Mouse (Mus musculus) stomach, embryonic 14.5 days (tissue): Measurements from ENCODE around the gene Bcam. TPM values are rescaled to one million over a fixed set of nuclear protein-coding genes. Genes with fewer than 3 reads are reported as not detected.
A peak's percentile ranks its signal among the peaks of the same experiment; 100 is the strongest.

ENCODE experiments used
- ATAC-seq: fragments of 200-750 bp; cut with Nextera tagmentation; 2 replicates; pipeline ENCODE4 v1.8.0; 2017; ENCODE audit warnings: low read depth, moderate TSS enrichment; ENCODE audit not compliant: insufficient number of reproducible peaks, insufficient read depth, low FRiP score
- H3K27ac ChIP-seq: fragments of 300-500 bp; sonication (generic); 2 replicates; pipeline ENCODE4 v1.5.1; 2014; ENCODE audit warnings: mild to moderate bottlenecking, low read length, moderate library complexity, mixed read lengths
- H3K27me3 ChIP-seq: fragments of 300-500 bp; sonication (generic); 2 replicates; pipeline ENCODE4 v1.6.1; 2014; ENCODE audit warnings: low read length, control low read depth, mixed read lengths; ENCODE audit not compliant: control insufficient read depth, insufficient read depth
- H3K36me3 ChIP-seq: fragments of 300-500 bp; sonication (generic); 2 replicates; pipeline ENCODE4 v1.6.1; 2014; ENCODE audit warnings: mild to moderate bottlenecking, control low read depth, low read length, moderate library complexity, mixed read lengths; ENCODE audit not compliant: control insufficient read depth, insufficient read depth
- H3K4me1 ChIP-seq: fragments of 300-500 bp; sonication (generic); 2 replicates; pipeline ENCODE4 v1.6.1; 2014; ENCODE audit warnings: low read length, control low read depth, mixed read lengths; ENCODE audit not compliant: control insufficient read depth, insufficient read depth
- H3K4me2 ChIP-seq: fragments of 300-500 bp; sonication (generic); replicated peaks from 2 replicates; pipeline ENCODE4 v1.6.1; 2014; ENCODE audit warnings: low read depth, low read length, control low read depth
- H3K4me3 ChIP-seq: fragments of 300-500 bp; sonication (generic); 2 replicates; pipeline ENCODE4 v1.5.1; 2014; ENCODE audit warnings: low read depth, low read length, control low read depth
- H3K9ac ChIP-seq: fragments of 300-500 bp; sonication (generic); replicated peaks from 2 replicates; pipeline ENCODE4 v1.6.1; 2014; ENCODE audit warnings: low read depth, mild to moderate bottlenecking, control low read depth, low read length, moderate library complexity, mixed read lengths
- H3K9me3 ChIP-seq: fragments of 300-500 bp; sonication (generic); 2 replicates; pipeline ENCODE4 v1.6.1; 2016; ENCODE audit warnings: low read depth, low read length, control low read depth; ENCODE audit not compliant: control insufficient read depth
- WGBS: fragments of 180-500 bp; shearing (Covaris S2); extraction: QIAGEN DNeasy Blood & Tissue Kit; methylation state at CpG from one replicate; pipeline ENCODE4 v1.1.7; 2014; 5-methylcytosine and 5-hydroxymethylcytosine counted together
- polyA plus RNA-seq: library from polyadenylated mRNA; unstranded; fragments of >200 nt; fragmentation: Nextera tagmentation; extraction: Ambion mirVana; gene quantifications from 2 replicates; pipeline ENCODE4 v1.2.1, GENCODE M21; 2014

The Bcam gene
- polyA plus RNA-seq: 156 and 164 TPM in 2 replicates

DNA sequence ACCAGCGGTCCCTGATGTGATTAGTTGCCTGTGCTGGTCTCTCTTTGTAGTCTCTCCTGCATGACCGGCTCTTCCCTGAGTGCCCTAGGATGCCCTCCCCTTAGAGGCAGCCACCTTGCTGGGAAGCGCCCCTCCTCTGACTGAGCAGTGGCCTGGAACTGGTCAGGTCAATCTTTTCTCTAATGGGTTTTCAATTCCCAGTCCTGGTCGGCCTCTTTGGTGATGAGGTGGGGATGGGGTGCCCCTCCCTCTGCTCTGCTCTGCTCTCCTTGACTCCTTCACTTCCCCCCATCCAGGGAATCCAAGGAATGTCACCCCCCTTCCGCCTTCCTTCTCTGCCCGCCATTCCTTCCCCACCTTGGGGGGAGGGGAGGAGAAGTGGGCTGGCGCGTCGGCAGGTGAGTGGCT is at the start of gene Bcam:
Gene Bcam (minus strand): TSS at position 33 of the 408 bp plus-strand sequence.
- Histone ChIP-seq H3K4me1 (peaks cover 26% of the 10 kb centered on the region), H3K27me3 (no peaks in the 10 kb centered on the region), H3K27ac (peak within 1 kb of the TSS; percentile 68; the same call in 1 of the 2 replicates), H3K4me2 (peak within 1 kb of the TSS; percentile 91), H3K9ac (peak within 1 kb of the TSS; percentile 65), H3K4me3 (peak within 1 kb of the TSS; percentile 62), H3K9me3 (no peaks in the 10 kb centered on the region), H3K36me3 (peaks cover 3% of the 10 kb centered on the region; the same call in 1 of the 2 replicates)
- 2% methylated on average over 9 of the region's 9 CpGs for WGBS
- peak; percentile 21; the same call in 1 of the 2 replicates for ATAC-seq

DNA sequence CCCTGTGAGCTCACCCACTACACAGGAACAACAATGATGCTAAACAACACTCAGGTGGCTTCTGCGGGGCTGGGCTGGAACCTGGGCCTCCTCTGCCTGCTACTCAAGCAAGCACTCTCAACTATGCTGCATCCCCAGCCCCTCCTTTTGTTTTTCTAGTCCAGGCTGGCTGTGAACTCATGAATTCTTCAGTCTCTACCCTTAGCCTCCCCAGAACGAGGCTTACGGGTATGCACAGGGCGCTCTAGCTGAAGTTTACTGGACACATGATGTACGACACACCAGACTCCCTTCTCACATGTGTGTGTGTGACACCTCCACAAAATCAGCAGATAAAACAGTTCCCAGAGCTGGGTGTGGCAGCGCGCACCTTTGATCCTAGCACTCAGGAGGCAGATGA is 48.1 kb upstream of the Bcam start:
- Histone ChIP-seq H3K27me3 (no peaks in the 10 kb centered on the region), H3K4me2 (no peak overlapping the region), H3K4me1 (peaks cover 38% of the 10 kb centered on the region), H3K36me3 (no peaks in the 10 kb centered on the region), H3K9me3 (no peaks in the 10 kb centered on the region; the same call in 1 of the 2 replicates), H3K27ac (no peak overlapping the region), H3K9ac (no peak overlapping the region), H3K4me3 (no peak overlapping the region)
- no peak for ATAC-seq
- WGBS: 76% methylated on average over 7 of the region's 7 CpGs

GRCm38 (mm10) chr7:19818440-19818839 is 47.6 kb upstream of the Bcam start:
- 69% methylated on average over 5 of the region's 5 CpGs for WGBS
- H3K4me1 ChIP-seq: peaks cover 34% of the 10 kb centered on the region
- H3K36me3 ChIP-seq: no peaks in the 10 kb centered on the region
- no peaks in the 10 kb centered on the region for H3K27me3 ChIP-seq
- H3K27ac ChIP-seq: peak overlapping the region; percentile 73; the same call in 1 of the 2 replicates
- no peak overlapping the region for H3K4me3 ChIP-seq
- ATAC-seq: no peak
- H3K4me2 ChIP-seq: no peak overlapping the region
- H3K9ac ChIP-seq: no peak overlapping the region
- H3K9me3 ChIP-seq: no peaks in the 10 kb centered on the region; the same call in 1 of the 2 replicates

DNA sequence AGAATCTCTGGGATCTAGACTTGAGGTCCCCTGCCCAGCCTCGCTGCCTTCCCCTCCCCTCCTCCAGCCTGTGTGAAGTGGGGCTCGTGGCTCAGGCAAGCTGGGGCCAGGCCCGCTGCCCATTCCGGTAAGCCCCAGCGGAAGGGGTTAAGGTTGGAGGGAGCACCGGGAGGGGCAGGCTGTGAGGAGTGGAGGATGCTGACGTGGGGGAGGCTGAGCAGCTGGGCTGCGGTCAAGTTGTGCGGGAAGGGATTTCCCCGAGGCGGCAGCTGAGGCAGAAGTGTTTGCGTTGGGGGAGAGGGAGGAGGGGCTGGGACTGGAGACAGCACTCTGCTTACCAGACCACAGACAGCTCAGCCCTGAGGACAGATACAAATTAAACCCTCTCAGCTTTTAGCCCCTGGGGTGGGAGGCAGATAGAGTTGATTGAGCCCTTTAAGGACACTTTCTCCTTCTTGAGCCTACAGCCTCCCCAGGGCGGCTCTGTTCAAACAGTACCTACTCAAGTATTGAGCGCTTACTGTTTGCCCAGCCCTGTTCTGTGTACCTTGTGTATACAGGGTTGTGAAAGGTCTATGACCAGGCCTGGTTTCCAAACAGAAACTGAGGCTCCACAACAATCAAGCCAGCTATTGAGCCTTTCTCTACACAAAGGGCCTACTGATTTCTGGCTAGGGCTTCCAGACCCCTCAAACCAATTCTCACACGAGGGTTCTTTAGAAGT is 46.7 kb upstream of the Bcam start:
- H3K4me3 ChIP-seq: peak overlapping the region; percentile 33
- peak overlapping the region; percentile 73 for H3K27ac ChIP-seq
- no peaks in the 10 kb centered on the region for H3K36me3 ChIP-seq
- peaks cover 26% of the 10 kb centered on the region for H3K4me1 ChIP-seq
- ATAC-seq: peak; percentile 79
- no peaks in the 10 kb centered on the region for H3K27me3 ChIP-seq
- WGBS: 5% methylated on average over 15 of the region's 15 CpGs
- H3K9me3 ChIP-seq: no peaks in the 10 kb centered on the region; the same call in 1 of the 2 replicates
- no peak overlapping the region for H3K9ac ChIP-seq
- peak overlapping the region; percentile 50 for H3K4me2 ChIP-seq

- peak overlapping the region; percentile 73 for H3K27ac ChIP-seq
- peak overlapping the region; percentile 50 for H3K4me2 ChIP-seq
- WGBS: 1% methylated on average over 28 of the region's 28 CpGs
- peak overlapping the region; percentile 33 for H3K4me3 ChIP-seq
- no peaks in the 10 kb centered on the region; the same call in 1 of the 2 replicates for H3K9me3 ChIP-seq
- no peak overlapping the region for H3K9ac ChIP-seq
- H3K27me3 ChIP-seq: no peaks in the 10 kb centered on the region
- H3K4me1 ChIP-seq: peaks cover 23% of the 10 kb centered on the region
- no peaks in the 10 kb centered on the region for H3K36me3 ChIP-seq
- ATAC-seq: peak; percentile 58
These were observed 45.5 kb upstream of the Bcam start for GRCm38 (mm10) chr7:19816224-19816771.

DNA sequence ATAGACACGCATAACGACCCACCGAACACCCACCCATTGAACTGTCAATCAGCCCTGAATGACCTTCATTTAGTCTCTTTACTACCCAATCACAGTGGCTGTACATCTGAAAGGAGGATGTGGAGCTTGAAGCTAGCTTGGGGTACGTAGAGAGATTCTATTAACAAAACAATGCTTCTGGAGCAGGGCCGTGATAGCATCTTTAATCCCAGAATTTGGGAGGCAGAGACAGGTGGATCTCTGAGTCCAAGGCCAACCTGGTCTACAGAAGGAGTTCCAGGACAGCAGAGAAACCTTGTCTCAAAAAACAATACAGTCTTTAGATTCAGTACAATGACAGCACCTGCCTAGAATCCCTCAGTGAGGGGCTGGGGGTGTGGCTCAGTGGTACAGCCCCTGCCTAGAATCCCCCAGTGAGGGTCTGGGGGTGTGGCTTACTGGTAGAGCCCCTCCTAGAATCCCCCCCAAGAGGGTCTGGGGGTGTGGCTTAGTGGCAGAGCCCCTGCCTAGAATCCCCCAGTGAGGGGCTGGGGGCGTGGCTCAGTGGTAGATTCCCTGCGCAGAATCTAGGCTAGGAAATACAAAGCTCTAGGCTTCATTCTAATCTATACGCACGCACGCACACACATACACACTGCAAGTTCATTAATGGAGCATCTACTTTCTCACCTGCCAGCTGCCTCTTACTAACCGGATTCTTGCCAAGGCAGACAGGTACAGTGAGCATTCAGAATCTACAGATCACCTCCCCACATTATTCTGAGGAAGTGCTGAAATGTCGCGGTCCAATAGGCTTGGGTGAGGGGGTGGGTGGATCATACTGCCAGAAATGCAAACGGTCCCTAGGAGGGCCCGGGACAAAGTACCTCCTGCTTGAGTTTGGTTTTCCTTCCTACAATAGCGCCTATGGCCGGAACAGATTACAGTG is 44.7 kb upstream of the Bcam start:
- H3K36me3 ChIP-seq: no peaks in the 10 kb centered on the region
- peak; percentile 29; the same call in 1 of the 2 replicates for ATAC-seq
- H3K9ac ChIP-seq: no peak overlapping the region
- WGBS: 30% methylated on average over 17 of the region's 17 CpGs
- H3K9me3 ChIP-seq: no peaks in the 10 kb centered on the region; the same call in 1 of the 2 replicates
- H3K4me3 ChIP-seq: peak overlapping the region; percentile 33
- H3K4me2 ChIP-seq: peak overlapping the region; percentile 50
- H3K27me3 ChIP-seq: no peaks in the 10 kb centered on the region
- H3K27ac ChIP-seq: peak overlapping the region; percentile 64
- peaks cover 27% of the 10 kb centered on the region for H3K4me1 ChIP-seq

DNA sequence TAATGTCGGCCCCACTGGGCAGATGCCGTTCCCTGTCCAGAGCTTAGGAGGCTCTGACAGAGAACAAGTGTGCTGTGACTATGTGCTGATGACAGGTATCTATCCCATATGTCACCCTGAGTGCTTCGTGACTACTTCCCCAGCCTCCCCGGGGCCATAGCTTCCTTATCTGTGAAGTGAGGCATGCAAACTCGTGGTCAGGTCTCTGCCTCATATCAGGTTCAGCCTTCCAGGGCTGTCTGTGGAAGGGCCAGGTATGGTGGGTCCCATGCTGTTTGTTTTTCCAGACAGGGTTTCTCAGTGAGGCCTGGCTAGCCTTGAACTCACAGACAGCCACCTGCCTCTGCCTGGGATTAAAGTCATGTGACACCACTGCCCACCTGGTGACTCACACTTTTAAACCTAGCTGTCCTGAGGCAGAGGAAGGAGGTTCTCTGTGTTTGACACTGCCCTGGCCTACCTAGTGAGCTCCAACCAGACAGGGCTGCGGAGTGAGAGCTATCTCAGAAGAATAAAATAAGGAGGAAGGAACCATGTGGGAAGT is 42.8 kb upstream of the Bcam start:
- H3K9me3 ChIP-seq: no peaks in the 10 kb centered on the region
- 77% methylated on average over 6 of the region's 6 CpGs for WGBS
- no peak overlapping the region for H3K9ac ChIP-seq
- H3K27me3 ChIP-seq: no peaks in the 10 kb centered on the region; the same call in 1 of the 2 replicates
- peaks cover 27% of the 10 kb centered on the region for H3K4me1 ChIP-seq
- no peaks in the 10 kb centered on the region for H3K36me3 ChIP-seq
- no peak overlapping the region for H3K4me3 ChIP-seq
- H3K4me2 ChIP-seq: no peak overlapping the region
- H3K27ac ChIP-seq: no peak overlapping the region
- no peak for ATAC-seq

GRCm38 (mm10) chr7:19813161-19813560 is 42.3 kb upstream of the Bcam start:
- Histone ChIP-seq H3K4me1 (peaks cover 24% of the 10 kb centered on the region), H3K9me3 (no peaks in the 10 kb centered on the region), H3K27ac (no peak overlapping the region), H3K4me2 (no peak overlapping the region), H3K4me3 (no peak overlapping the region), H3K9ac (no peak overlapping the region), H3K36me3 (no peaks in the 10 kb centered on the region), H3K27me3 (no peaks in the 10 kb centered on the region; the same call in 1 of the 2 replicates)
- no peak for ATAC-seq
- 82% methylated on average over 4 of the region's 4 CpGs for WGBS
